Mouse (Mus musculus) urinary bladder, postnatal 10 days (tissue): ENCODE results near the gene Olfr691.
"Not testable (repeated sequence)": the region's sequence is repeated elsewhere in the genome, so short reads cannot be mapped to it uniquely, and the experiment has no call there.

Experiments
- DNase-seq: peaks from one replicate; pipeline ENCODE4 v3.0.0; 2022; ENCODE audit warnings: low spot score

Gene Olfr691

GRCm38 (mm10) chr7:105342170-105342569 is at the start of gene Olfr691:
Gene Olfr691, minus strand, starts transcription at chr7:105342270.
- DNase-seq = no peak

GRCm38 (mm10) chr7:105390236-105390635 is 48.2 kb upstream of the Olfr691 start:
- DNase-seq = no peak

GRCm38 (mm10) chr7:105387696-105388095 is 45.6 kb upstream of the Olfr691 start:
- no peak for DNase-seq

- DNase-seq = no peak
Observed at GRCm38 (mm10) chr7:105380329-105380728, 38.3 kb upstream of the Olfr691 start.

GRCm38 (mm10) chr7:105374866-105375265 is 32.8 kb upstream of the Olfr691 start, which contains the start of gene Gm5901:
Gene Gm5901, plus strand, starts transcription at chr7:105375038.
- DNase-seq = no peak

GRCm38 (mm10) chr7:105373976-105374375 is 31.9 kb upstream of the Olfr691 start:
- no peak for DNase-seq

GRCm38 (mm10) chr7:105373509-105373908 is 31.4 kb upstream of the Olfr691 start:
- no peak for DNase-seq

- DNase-seq = no peak
Observed at GRCm38 (mm10) chr7:105372912-105373311, 30.8 kb upstream of the Olfr691 start.

- no peak for DNase-seq
Observed at GRCm38 (mm10) chr7:105368521-105368920, 26.5 kb upstream of the Olfr691 start.

- DNase-seq = no peak
Observed at GRCm38 (mm10) chr7:105367930-105368329, 25.9 kb upstream of the Olfr691 start, which contains the start of gene Olfr692. Gene Olfr692, plus strand, starts transcription at chr7:105368230.

GRCm38 (mm10) chr7:105367268-105367667 is 25.2 kb upstream of the Olfr691 start:
- DNase-seq = no peak

- no peak for DNase-seq
Observed at GRCm38 (mm10) chr7:105361713-105362112, 19.6 kb upstream of the Olfr691 start.

- not testable (repeated sequence) for DNase-seq
Observed at GRCm38 (mm10) chr7:105356487-105356886, 14.4 kb upstream of the Olfr691 start.

- DNase-seq = not testable (repeated sequence)
Observed at GRCm38 (mm10) chr7:105356064-105356463, 14.0 kb upstream of the Olfr691 start.

- DNase-seq = no peak
Observed at GRCm38 (mm10) chr7:105342752-105343151, 682 bp upstream of the Olfr691 start.

- no peak for DNase-seq
Observed at GRCm38 (mm10) chr7:105334004-105334403, 8.1 kb downstream of the Olfr691 start, which contains the start of gene Olfr690. Gene Olfr690, minus strand, starts transcription at chr7:105334104.

- no peak for DNase-seq
Observed at GRCm38 (mm10) chr7:105325302-105325701, 16.8 kb downstream of the Olfr691 start.

- no peak for DNase-seq
Observed at GRCm38 (mm10) chr7:105310865-105311264, 31.2 kb downstream of the Olfr691 start, which contains the start of gene Olfr689. Gene Olfr689, plus strand, starts transcription at chr7:105311165.

GRCm38 (mm10) chr7:105290051-105290450 is 52.0 kb downstream of the Olfr691 start:
- DNase-seq = no peak

GRCm38 (mm10) chr7:105287795-105288194 is 54.3 kb downstream of the Olfr691 start, which contains the start of gene Olfr688:
Gene Olfr688, plus strand, starts transcription at chr7:105288095.
- no peak for DNase-seq
